Mouse (Mus musculus) thymus, postnatal 0 days (tissue): ENCODE data around the gene Ube2f. TPM values are rescaled to one million over a fixed set of nuclear protein-coding genes. Genes with fewer than 3 reads are reported as not detected.

Experiments used
- DNase-seq: peaks from one replicate; pipeline ENCODE4 v3.0.0-alpha.2; 2015; ENCODE audit warnings: low spot score
- polyA plus RNA-seq: library from polyadenylated mRNA; unstranded; fragments of >200 nt; fragmentation: Nextera tagmentation; extraction: Ambion mirVana; gene quantifications from 2 replicates; pipeline ENCODE4 v1.2.1, GENCODE M21; 2015

Gene Ube2f
- 87.2 and 88.5 TPM in 2 replicates for polyA plus RNA-seq

DNA sequence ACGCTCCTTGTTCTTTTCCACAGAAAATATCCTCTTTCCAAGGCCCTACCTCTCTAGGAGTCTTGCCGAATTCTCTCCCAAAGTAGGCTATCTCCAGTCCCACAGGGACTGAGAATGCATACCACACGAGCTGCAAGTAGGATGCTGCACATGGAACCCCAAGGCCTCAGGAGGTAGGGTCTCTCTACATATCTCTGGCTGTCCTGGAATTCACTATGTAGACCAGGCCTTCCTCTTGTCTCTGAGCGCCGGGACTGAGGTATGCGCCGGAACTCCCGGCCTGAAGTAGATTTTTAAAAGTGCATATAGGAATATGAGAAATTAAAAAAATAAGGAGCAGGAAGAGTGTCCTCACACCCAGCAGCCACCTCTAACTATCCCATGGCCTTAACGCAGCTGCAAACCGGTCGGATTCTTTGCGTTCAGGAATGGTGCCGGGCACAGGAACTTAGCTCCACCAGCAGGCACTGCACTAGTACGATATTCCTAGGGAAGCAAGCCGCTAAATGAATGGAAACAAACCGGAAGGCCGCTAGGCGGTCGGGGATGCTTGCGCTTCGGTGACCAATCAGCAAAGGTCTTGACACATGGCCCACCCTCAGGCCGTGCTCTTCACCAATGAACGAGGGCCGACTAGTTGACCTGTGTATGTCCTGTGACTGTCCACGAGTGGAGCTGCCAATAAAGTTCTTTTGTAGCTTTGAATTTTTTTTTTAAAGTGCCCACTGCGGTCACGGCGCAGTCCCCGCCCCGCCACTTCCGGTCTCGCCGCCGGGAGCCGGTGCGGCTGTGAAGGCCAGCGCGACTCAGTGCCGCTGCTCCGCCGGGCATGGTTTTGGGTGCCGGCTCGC lies at the start of gene Ube2f:
Gene Ube2f (plus strand): TSS at position 741 of the 851 bp plus-strand sequence.
- DNase-seq: peak; percentile 92

DNA sequence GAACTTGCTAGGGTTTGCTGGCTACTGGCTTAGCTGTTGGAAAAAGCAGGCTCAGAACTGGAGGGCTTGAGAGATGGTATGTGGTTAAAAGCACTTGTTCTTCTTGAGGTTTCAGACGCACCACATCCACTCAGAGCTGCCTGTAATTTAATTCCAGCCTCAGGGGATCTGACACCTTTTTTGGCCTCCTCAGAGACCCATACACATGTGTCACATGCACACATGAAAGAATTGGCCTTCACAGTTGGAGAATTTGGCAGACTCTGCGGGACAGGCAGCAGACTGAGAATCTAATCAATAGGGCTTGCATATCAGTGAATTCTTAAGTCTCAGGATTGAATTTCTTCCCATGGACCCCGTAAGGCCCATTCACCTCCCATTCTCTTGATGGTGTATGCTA lies 49.0 kb upstream of the Ube2f start:
- no peak for DNase-seq

DNA sequence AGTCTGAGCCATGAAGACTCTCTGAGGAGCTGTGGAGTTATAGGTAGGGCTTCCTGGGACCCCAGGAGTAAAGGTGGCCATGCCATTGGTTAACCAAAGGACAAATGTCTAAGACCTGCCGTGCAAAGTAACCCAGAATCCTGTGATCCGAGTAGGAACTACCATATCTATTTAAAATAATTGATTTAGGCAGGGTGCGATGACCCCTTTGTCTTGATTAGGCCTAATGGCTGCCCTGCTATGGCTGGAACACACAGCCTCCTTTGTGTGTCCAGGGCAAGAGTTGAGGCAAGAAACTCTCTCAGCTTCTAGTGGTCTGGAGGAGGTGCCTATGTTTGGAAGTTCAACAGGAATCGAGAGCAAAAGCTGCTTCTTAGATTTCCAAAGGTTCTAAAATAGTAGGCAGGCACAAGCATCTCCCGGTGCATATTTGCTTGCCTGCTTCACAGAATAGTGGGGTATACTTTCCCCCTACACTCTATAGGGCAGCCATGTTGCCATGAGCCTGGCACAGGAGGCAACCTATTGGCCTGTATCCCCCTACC lies 45.8 kb upstream of the Ube2f start:
- DNase-seq: no peak

DNA sequence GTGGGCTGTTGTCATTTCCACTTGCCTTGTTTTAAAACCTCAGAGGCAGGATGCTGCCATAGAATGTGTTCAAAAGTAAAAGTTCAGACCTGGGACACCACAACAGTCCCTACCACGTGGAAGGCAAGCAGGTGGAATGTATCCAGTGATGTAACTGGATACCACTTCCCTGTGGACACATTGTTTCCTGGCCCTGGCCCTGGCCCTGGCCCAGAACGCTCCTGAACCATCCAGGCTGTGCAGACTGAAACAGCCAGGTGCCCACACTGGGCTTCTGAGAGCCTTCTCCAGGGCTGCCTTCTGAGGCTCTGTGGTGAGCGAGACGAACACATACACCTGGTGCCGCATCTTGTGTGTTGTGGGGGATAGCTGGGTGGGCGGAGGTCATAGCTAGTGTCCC lies 44.5 kb upstream of the Ube2f start:
- no peak for DNase-seq

DNA sequence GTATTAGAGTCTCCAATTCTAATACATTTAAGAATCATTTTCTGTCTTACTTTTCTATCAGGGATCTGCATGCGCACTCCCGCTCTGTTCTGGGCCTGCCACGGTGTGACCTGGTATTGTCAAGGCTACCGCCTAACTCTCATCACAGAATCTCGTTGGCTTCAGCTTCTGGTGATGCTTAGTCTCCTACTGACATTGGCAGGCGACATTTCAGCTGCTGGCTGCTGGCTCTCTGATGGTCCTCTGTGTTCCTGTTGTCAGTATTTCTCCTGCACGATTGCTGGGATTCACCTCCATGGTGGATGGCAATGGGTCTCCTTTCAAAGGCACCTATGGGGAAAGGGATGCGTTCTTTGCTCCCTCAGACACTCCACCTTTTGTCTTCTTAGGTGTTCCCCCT lies 43.8 kb upstream of the Ube2f start:
- no peak for DNase-seq

DNA sequence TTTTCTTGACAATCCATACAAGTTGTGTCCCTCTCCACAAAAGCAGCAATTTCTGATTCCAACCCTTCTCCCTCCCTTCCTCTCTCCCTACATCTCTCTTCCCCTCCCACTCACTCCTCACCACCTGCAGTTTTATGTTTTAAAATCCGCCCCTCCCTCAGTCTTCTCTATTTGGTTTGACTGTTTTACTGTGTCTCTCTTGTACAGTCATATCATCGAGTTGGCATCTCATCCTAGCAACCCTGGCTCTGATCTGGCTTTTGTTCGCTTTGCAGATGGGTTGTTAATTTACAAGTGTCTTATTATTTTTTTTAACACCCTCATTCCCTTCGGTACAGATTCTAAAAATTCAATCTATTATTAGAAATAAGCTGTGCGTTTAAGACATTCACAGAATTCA lies 43.2 kb upstream of the Ube2f start:
- DNase-seq: no peak

DNA sequence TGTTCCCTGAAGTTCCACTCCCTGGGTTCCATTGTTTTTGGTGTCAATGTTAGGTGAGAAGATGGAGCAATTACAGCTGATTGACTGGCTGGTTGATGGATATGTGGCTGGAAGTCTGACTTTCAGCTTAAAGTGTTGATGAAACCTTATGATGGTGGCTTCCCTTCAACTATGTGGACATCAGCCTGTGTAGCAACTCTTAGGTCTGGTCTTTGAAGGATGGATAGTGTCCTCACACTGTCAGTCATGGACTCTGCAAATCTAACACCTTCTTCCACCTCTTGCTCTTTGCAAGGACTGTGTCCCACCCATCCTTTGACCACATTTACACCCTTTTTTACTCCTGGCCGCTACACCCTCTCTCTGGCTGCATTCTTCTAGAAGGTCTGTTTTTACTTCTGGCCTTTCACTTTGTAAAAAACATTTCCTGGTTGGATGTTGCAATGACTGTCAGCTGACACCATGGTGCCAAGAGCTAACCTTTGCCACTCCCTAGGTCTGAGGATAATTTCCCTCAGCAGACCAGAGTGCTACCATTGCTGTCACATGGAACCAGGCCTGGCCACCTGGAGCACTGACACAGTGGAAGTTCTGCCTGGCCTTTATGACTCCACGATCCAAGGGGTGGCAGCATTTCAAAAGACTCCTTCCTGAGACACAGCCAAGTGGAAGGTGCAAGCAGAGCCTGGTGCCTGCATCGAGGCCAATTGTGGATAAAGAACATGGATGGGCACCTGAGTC lies 42.6 kb upstream of the Ube2f start:
- no peak for DNase-seq

DNA sequence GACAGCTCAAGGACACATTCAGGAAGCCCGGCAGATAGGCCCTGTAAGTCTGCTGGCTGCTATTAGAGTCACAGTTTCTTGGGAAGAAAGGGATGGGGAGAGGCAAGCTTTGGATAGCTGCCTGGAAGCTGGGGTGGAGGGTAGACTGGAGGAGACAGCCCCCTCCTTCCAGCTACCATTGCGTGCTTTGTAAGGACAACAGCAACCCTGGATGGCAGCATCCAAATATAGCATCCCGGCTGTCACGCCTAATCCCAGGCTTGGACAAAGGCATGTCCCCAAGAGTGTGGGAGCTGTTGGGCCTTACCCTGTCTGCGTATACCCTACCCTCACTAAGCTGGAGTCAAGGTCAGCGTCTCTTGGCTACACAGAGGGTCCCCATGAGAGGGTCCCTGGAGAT lies 40.8 kb upstream of the Ube2f start:
- DNase-seq: no peak

DNA sequence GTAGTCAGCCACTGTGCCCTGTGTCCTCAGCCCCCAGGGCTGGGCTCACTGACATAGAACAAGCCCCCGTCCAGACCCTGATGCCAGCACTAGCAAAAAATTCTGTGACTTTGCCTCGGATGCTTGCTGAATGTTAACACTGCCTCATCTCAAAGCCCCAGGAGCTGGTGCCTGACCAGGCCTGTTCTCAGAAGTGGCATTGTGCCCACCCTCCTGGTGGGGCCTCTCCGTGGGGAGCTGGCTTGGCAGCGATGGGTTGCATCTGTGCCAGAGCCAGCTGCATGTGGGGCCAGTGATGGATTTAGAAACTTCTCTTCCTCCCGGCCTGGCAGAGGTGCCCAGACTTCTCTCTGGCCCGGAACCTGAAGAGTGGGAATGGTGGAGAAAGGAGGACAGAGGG lies 40.3 kb upstream of the Ube2f start:
- no peak for DNase-seq

DNA sequence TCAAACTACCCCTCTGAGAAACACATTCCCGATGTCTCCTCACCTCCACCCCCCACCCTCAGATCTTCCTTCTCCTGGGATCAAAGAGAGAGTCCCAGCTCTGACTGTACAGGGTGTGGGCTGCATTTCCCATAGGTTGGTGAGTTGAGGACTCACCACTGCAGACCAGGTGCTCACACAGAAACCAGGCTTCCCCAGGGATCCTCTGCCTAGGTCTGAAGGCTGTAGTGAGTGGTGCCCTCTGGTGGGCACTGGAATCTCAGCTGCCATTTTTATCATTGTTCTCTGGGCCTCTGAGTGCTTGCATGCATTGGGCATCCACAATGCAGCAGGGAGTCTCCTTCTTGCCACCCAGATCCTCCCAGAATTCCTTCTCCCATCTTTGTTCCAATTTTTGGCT lies 39.0 kb upstream of the Ube2f start:
- peak; percentile 85 for DNase-seq

DNA sequence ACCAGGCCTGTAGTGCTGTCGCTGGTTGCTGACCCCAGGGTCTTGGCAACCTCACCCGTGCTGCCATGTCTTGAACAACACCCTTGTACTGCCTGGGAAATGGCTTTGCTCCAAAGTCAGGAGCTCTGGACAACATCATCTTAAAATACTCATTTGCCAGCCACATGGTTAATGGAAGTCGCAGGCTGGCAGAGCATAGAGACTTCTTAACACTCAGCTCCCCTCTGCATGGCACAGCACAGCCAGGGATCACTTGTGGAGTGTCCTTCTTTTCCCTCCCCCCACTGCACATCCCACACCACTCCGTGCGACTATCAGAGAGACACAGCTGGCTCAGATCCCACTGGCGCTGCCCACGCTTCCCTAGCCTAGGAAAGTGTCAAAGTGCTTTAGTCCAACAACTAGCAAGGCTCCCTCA lies 38.5 kb upstream of the Ube2f start:
- no peak for DNase-seq

DNA sequence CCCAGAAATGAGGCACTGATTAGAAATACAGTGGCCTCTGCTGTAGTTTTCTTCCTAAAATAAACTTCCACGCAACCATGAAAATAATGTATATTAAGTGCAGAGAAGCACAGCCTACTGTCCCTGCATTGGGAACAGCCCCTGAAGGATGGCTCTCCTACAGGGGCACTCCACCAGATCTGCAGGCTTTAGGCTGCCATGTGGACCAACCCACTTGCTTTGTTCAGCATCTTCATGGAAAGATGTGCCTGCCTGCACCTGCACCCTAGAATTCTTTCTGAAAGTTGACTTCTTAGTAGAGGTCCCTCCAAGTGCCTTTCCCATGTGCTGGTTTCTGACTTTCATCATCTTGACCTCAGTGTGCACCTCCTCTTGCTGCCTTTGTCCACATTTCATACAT lies 34.8 kb upstream of the Ube2f start:
- no peak for DNase-seq

DNA sequence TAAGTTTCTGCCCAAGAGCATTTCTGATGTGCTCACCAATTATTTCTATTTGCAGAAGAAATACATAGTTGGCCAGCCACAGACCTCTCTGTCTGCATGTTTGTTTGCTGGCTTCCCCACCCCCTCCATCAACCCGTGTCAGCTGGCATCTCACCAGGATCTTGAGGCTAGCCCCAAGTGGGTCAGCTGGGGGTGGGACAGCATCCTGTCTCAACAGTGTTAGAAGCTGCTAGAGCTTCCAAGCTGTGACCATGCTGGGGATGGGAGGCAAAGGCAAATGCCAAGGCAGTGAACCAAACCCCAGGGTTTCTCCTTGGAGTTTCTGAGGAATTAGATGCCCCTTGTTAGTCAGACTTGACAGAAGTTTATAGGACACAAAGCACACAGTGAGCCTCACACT lies 34.1 kb upstream of the Ube2f start:
- peak; percentile 56 for DNase-seq

DNA sequence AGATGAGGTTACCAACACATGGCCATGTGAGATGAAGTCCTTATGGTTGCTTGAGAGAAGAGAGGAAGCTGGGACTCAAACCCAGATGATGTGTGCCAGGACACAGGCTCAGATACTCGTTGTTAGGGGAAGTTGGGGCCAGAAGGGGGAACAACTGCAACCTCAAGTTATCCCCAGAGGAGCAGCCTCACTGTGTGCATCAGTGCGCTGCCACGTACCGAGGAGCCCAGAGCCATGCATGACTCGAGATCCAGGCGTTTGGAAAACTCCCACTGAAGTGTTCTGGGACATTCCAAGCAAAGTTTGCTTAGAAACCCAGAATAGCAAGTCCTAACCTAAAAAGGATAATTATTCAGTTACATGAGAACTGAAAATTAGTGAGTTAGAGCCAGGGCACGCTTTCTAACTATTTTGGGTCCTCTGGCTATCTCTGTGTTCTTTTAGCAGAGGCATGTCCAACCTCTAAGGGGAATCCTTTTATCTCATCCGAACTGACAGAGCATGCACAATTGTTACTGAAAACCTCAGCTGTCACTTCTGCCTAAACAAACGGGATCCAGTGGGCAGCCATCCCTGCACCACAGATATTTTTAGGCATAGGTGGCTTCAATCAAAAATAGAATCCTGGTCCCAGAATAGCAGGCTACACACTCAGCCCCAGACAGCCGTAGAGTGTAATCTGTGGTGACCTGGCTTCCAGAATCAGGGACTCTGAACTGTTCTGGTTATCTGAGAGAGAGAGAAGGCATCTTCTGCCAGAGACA lies 33.4 kb upstream of the Ube2f start:
- peak; percentile 32 for DNase-seq

DNA sequence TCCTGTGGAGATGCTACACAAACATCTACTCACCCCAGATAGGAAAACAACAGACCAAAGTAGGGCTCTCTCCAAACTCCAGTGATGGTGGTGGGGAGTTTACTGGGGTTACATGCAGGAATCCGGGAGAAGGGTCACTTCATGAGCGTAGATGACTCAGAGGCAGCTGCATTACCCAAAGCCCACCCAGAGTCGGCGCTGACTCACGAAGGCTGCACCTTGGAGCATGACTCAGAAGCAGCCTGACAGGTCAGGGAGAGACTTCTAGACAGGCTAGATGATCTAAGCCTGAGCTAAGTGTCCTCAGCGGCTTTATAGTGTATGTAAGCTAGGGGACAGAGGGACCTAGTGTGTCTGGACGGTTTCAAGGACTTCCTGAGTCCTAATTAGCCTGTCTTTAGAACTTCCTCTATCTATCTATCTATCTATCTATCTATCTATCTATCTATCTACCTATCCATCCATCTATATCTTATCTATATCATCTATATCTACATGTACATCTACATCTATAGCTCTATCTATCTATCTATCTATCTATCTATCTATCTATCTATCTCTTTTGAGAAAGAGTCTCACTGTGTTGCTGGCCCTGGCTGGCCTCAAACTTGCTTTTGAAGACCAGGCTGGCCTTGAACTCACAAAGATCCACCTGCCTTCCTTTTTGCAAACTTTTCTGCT lies 30.3 kb upstream of the Ube2f start:
- DNase-seq: no peak

DNA sequence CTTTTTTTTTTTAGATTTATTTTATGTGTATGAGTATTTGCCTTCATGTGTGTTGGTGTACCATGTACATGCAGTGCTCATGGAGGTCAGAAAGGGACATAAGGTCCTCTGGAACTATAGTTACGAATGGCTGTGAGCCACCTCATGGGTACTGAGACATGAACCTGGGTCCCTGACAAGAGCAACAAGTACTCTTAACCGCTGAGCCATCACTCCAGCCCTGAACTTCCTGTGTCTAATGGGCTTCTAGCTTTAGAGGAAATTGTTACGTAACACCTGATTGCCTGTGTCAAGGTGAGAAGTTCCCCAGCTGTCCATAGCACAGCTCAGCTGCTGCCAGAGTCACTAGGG lies 29.8 kb upstream of the Ube2f start:
- no peak for DNase-seq

DNA sequence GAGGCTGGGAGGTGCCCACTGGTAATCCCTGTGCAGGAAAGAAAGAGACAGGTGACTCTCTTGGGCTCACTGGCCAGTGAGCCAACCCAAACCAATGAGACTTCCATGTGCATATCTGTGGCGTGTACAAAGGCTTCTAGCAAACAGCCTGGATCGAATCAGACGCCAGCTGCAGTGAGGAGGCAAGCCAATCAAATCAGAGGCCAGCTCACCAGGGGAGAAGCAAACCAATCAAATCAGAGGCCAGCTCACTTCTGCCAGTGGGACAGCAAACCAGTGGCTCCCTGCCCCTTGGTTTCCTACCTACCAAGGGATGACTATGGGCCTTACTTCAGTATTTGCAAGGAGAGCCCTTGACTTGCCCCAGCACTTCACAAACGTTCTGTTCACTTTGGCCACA lies 23.5 kb upstream of the Ube2f start:
- no peak for DNase-seq

DNA sequence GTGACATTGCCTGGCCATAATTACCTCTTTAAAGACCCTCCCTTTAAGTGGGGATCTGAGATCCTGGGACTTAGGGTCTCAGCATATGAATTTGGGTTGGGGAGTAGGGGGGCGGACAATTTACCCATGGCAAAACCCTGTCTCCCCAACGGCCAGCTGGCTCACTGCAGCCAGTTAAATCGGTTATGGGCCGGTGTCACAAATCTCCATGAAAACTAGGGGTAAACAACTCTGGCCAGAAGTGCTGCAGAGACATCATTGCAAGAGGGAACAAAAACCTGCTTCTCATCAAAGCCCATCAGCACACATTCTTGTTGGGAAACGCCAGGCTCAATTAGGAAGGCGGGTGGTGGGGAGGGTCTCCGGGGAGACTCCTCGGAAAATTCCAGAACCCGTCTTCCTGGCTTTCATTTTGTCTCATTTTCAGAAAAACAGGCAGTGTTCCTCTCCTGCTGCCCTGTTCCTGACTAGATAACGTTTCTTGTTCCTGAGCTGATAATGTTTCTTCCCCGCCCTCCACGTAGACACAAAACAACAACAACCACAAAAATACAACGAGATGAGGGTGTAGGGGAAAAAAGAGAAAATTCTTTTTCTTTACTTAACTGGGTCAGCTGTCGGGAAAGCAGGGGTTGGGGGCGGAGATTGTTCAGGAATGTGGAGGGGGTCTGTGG lies 22.6 kb upstream of the Ube2f start:
- no peak for DNase-seq

DNA sequence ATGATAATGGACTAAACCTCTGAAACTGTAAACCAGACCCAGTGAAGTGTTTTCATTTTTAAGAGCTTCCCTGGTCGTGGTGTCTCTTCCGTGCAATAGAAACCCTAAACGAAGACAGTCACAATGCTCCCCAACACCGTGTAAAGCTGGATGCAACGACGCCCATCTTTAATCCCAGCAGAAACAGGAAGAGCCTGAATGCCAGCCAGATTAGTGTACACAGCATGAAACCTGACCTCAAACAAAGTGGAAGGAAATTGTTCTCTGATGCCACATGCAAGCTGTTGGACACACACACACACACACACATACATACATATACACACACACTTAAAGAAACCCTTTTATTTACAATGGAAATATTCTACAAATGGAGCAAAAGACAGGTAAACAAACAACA lies 19.0 kb upstream of the Ube2f start:
- no peak for DNase-seq

DNA sequence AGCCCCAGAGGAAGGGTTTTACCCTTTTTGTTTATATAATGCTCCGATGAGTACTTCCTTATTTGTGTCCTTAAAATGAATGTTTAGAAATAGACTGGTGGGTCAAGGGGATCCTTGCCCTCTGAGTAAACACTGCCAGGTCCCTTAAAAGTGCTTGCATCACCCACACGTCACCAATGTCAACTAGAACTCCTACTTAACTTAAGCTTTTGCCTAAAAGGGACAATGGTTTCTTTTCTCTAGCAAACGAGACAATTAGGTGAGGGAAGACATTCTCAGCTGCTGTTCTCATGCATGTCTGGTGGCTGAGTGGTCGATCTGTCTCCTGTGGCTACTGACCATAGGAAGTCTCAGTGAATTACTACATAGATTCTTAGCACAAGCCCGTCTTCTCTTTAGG lies 18.2 kb upstream of the Ube2f start:
- DNase-seq: no peak

DNA sequence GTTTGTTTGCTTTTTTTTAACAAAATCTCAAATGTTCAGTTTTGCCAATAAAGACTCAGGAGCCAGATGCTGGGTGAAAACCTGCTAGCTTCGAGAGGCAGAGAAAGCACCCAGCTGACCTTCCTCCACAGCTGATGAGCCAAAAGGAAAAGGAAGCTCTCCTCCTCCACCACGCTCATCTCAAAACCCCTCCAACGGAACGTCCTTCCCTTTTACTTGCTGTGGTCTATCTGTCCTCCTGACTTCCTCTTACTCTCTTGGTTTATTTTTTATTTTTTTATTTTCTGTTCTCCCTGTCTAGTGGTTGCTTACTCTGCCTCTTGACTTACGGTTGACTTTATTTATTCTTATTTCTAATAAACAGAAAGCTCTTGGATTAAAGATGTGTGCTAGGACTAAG lies 14.7 kb upstream of the Ube2f start:
- no peak for DNase-seq
